Mouse (Mus musculus): Measurements from ENCODE around the gene Selenoh.

DNA sequence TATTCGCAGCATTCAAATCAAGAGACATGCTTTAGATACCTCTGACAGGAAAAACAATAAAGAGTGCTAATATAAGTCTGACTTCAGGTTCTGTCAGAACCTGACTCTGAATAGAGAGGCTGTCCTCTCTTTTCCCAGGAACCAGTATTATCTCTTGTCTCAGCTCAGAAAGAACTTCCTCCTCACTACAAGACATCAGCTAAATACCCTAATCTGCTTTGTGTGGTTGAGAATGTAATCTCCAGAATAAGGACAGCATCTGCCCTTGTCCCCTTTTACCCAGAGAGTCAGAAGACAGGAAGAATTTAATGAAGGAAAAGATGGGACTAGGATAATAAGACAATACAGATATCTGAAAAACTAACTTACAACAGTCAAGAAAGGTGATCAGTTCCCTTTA lies 32.9 kb upstream of the Selenoh start:
- TF ChIP-seq POLR2A (IDR thresholded peaks at IDR 0.05; ENCODE audit: borderline replicate concordance, extremely low read depth, low read depth, low read length) = no peak
- TF ChIP-seq CTCF (IDR thresholded peaks at IDR 0.05; ENCODE audit: insufficient read depth, low read length) = no peak
